Mouse (Mus musculus) thymus, adult 18-20 months (tissue): ENCODE data around the gene Cited4.
A peak's percentile ranks its signal among the peaks of the same experiment; 100 is the strongest.

Experiments
- DNase-seq, 2 experiments: peaks; one replicate each; pipeline ENCODE4 v3.0.0; 2022; ENCODE audit warnings: mixed read lengths in 2 of 2

Cited4 gene

DNA sequence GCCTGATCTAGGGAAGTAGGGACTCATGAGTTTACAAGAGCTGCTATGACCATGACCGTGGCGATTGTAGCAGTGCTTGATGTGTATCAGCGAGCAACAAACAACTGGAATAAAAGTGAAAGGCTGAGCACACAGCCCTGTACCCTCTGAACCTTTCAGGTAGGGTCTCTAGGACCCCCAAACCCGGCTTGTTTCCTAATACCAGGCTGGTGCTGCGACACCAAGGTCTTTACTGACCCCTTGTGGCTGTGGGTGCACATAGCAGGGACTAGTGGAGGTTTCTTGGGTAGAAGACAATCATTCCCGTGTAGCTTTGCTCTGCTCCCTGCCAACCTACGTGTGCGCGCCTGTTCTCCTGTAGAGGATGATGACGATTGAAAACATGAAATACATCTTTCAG lies 15.8 kb downstream of the Cited4 start:
- DNase-seq: peak in 1 of 2 experiments; percentile 33

DNA sequence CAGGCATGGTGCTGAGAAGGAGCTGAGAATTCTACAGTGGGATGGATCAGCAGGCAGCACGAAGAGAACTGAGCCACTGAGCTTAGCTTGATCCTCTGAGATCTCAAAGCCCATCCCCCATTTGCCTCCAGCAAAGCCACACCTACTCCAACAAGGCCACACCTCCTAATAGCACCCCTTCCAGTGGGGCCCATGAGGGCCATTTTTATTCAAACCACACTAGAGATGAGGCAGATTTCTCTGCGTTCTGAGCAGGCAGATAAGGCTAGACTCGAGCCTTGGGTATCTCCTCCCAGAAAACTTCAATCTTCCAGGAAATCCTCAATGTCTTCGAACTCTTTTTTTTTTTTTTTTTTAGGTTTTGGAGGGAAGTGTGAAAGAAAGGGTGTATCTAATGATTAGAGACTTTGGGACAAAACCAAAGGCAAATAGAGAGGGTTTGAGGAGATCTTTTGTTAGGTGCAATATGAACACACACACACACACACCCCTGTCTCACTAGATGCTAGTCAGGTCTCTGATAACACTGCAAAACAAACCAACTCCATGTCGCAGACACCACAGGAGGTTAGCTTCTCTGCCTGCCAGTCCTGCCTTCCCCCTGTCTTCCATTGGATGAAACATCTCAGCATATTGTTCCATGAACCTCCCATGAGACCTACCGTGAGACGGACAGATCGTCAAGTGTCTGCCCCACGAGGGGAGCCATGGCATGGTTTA lies 17.1 kb downstream of the Cited4 start:
- DNase-seq: no peak

DNA sequence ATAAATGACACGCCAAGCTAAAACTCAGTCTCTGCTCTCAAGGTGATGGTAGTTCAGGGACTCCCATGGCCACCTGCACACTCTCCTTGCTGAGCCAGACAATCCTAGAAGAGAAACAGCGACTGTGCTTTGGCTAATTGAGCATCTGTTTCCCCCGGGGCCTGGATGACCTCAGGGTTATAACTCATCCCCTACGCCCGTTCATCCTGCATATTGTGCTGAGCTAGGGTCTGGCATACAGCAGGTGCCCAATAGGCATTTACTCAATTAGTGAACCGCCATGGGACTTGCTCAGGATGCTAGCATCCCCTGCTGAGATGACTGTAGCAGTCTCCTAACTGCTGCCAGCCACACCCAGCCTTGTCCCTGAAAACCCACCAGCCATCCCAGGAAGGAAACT lies 20.9 kb downstream of the Cited4 start:
- DNase-seq: no peak

DNA sequence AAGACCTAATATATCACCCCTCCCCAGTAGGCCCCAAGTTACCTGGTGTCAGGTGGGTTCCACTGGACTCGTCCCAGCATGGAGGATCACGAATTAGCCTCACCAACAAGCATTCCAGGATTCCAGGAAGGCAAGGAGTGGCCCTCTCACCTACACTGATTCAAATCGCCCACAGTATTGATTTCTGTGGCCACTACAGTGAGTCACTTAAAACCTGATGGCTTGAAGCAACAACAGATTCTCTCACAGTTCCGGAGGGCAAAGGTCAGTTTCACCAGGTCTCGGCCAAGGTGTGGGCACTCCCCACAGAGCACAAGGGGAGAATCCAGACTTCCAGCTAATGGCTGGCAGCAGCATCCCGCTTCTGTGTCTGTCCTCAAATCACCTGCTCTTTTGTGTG lies 22.9 kb downstream of the Cited4 start:
- DNase-seq: no peak

DNA sequence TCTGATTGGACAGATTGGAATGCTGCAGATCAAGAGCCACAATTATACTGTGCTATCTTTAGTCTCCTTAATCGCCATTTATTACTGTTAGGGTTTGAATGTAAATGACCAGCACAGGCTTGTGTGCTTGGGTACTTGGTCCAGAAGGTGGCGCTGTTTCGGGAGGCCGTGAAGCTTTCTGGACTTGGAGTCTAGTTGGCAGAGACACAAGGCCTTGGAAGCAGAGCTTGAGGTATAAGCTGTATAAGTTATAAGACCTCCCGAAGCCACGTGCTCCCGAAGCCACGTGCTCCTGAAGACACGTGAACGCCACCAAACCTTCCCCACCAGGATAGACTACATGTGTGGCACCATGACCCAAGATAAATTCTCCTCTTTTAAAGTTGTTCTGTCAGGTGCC lies 26.3 kb downstream of the Cited4 start:
- no peak for DNase-seq

DNA sequence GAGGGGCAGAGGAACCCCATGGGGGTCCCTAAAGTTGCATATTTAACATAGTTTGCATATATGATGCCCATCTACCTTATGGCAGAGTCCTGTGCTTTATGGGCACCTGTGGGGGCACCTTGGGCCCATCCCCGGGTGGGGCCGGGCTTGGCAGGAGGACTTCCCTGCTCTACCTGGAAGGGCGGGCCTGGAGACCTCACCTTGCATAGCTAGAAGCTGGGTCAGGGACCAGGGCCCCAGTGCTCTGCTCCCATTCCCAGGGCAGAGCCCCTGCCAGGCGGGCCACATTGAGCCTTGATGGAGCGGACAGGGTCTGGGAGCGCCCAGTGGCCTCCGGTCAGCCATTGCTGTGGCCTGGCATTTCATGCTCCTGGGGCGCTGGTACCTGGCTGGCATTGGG lies 31.0 kb downstream of the Cited4 start:
- DNase-seq: no peak

DNA sequence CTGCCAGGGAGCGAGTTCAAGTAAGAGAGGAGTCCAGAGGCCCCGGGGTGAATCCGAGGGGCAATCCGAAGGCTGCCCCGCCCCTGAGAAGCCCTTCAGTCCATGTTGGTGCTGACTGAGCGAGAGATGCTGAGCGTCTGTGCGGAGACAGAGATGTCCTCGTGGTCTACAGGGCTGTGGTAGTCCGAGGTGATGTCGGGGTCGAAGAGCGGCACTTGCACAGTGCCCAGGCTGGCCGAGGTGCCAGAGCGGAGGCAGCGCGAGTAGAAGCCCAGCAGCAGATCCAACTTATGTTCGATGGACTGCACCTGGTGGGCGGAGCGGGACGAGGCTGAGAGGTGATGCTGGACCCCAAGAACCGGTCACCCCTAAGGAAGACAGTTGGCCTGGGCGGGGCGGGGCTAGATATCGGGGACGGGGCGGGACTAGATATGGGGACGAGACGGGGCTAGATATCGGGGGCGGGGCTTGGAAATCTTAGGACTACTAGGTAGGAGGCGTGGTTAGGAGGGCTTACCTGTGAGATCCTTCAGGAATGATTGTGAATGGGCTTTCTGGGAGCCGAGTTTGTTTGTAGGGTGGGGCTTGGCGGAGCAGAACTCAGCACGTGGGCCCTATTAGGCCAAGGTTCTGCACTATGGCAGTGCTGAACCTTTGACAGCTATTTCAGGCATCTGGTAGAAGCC lies 31.6 kb downstream of the Cited4 start:
- DNase-seq: no peak

DNA sequence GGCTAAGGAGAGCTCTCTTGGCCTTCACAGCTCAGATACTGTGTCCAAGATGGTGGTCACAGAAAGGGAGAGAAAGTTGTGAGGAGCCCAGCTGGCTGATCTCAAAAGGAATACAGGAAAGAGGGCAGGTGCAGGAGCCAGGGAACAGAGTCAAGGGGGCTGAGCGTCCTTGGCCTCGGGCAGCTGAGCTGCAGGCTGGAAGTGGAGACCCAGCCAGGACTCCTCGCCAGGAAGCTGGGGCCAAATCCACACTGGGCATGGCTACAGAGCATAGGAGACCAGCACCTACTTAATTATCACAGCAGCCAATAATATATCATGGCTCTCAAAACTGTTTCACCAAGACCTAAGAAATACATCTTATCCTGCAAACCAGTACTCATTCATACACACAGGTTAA lies 34.8 kb downstream of the Cited4 start:
- DNase-seq: no peak

DNA sequence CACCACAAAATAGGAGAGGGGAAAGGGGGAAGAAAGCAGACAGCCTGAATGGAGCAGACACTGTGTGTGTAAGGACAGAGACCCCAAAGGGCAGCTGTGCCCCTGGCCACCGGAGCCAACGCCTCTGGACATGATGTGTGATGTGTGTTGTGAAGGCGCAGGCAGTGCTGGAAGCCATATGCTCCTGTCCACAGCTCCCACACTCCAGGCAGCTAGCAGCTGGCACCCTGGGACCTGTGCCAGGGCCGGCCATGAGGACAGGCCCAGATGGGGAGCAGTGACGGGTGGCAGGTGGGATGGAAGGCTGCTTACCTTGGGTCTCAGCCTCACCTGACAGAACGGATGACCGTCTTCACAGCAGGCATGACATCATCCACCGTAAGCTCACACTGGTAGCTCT lies 35.7 kb downstream of the Cited4 start:
- DNase-seq: no peak

DNA sequence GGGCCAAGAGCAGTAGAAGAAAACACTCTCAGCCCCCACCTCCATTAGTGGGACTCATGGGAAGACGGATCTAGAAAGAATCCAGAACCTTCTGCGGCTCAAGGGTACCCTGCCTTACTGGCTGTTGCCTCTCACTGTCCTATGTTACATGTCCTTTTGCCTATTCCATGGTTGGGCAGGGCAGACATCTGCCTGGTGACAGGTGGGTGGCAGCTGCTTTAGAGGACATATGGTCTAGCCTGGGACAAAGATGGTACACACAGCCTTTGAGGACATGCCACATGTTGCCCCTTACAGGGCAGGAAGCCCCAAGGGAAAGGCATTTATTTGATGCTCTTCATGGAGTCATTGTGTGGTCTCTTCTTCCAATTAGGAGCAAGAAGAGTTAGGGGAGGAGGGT lies 36.1 kb downstream of the Cited4 start:
- no peak for DNase-seq

DNA sequence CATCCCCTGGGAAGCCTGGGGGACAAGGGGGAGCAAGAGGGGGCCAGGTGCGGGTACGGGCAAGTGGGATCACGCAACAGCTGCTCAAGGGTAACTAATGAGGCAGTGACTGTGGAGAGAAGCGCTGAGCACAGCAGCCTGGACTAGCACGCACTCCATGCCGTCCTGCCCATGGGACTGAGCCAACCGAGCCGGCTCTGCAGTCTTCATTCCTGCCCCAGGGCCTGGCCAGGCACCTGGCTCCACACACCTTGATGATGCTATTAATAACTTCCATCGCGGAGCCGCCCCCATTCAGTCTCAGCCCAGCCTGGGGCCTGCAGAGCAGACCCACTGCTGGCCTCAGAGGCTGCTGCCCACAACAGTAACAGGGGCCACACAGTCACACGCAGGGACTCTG lies 45.9 kb downstream of the Cited4 start:
- no peak for DNase-seq

DNA sequence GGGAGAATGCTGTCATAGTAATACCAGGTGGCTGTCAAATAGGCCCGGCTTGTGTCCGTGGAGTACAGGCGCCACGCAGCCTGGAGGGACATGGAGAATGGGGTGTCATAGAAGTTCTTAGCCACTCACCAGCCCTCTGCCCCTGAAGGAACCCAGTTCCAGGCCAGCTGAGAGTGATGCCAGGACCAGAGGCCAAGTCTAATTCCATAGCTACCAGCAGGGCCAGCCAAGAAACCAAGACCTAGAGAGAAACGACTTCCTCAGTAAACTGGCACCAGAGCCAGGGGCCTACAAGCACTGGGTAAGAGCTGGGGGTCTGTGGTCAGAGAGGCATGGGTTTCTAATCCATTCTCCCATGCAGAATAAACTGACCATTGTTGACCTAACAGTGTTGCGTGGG lies 46.6 kb downstream of the Cited4 start:
- no peak for DNase-seq

DNA sequence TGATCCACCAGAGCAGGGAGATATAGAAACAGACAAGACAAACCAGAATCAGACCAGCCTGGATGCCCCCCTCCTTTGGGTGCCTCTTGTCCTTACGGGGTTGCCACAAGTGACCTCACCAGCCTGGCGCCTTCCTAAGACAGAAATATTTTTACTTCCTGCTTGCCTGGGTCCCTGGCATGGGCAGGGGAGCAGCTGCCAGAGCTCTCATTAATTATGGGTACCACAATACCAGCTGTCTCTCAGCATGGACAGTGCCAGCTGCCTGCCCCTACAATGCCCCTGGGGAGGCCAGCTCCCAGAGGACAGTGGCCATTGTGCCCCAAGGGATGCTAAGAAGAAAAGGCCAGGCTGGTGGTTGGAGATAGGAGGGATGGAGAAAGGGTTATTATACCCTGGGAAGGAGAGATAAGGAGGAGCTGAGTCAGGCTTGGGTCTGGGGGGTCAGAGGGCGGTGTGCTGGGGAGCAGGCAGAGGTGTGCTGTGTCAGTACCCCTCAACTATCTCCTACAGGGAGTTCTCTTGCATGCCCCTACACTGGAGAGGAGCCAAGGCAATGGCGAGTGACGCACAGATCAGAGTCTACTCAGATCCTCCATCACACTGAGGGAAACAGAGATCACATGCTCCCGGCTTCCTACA lies 47.6 kb downstream of the Cited4 start:
- DNase-seq: no peak

DNA sequence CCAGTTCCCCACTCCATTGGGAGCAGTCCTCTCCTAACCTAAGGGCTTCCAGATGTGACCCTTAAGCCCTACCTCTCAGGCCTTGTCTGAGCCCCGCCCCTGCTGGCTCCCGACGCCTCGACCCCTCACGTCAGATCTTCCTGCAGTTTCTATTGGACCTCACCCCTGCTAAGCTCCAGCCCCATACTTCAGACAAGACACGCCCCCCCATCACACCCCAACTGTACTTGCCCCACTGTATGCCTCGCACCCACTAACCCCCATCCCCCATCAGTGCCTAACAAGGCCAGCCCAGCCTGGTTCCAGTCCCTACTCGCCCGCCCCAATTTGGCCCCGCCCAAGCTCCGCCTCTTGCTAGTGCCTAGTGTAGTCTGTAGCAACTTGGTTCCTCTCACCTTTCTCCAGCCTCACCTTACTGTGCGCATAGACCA lies 49.8 kb downstream of the Cited4 start:
- DNase-seq: peak; percentile 26 to 28

DNA sequence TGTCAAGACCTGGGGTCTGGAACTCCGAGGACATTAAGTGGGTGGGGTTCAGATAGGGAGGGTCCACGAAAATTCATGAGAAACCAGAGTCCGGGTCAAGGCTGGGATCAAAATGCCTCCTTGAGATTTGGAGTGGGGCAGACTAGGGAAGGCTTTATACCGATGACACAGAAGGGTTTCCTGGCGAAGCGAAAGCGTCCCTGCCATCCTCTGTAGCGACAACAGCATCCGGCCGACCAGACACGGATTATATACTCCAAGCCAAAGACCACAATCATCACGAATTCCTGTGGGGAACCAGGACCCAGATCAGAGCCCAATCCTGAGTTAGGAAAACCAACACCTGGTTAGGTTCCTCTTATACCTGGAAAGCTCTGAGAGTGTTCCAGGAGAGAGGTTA lies 50.4 kb downstream of the Cited4 start:
- no peak for DNase-seq
